In the genomic region with DNA sequence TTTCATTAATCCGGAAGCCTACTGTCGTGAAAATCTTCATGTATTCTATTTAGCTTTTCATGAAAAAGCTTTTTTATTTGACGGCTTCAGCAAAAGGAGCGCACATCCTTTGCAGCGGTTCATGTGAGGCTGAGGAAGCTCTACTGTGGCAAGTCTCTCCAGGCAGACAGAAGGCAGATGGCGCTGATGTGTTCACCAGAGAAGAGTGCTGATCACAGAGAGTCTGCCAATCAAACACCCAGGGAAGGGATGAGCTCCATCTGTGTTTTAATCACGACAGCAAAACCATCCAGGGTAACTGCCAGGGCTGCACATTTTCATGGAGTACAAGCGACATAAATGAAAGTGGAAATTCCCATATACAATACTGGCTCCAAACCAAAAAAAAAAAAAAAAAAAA, we compare ENCODE assay signal across 8 mouse cellular contexts.
DNase-seq lines count a peak whose midpoint lies in the region; ATAC-seq lines count a peak whose summit lies in the region.
"Had no signal": no experiment of that assay in that cellular context is flagged by ENCODE, and none has a peak within 500 bp of the region (broad histone marks: within the 10 kb centered on the region; RNA-seq: fewer than 3 reads in every experiment).

No protein-coding gene starts in this region.

- H3K9me3 ChIP-seq in neural tube, embryonic 13.5 days = 0 out of 2 replicates have a peak, but pooled peaks cover 6% of the 10 kb centered on the region
- H3K9me3 ChIP-seq: lung, embryonic 15.5 days had no signal

- H3K4me3 ChIP-seq in neural tube, embryonic 13.5 days = no peak overlapping the region
- H3K4me3 ChIP-seq: lung, embryonic 15.5 days had no signal

- ATAC-seq in neural tube, embryonic 13.5 days (ENCODE audit: low read depth) = peak; percentile 47
- no peak for ATAC-seq in inflammation-experienced regulatory T-cells, adult 6 months

- H3K4me2 ChIP-seq in neural tube, embryonic 13.5 days = no peak overlapping the region
- H3K4me2 ChIP-seq: lung, embryonic 15.5 days had no signal

- H3K4me1 ChIP-seq in neural tube, embryonic 13.5 days (replicated peaks) = no peaks in the 10 kb centered on the region
- H3K4me1 ChIP-seq: lung, embryonic 15.5 days had no signal

- H3K27ac ChIP-seq in neural tube, embryonic 13.5 days (replicated peaks) = no peak overlapping the region
- H3K27ac ChIP-seq: lung, embryonic 15.5 days had no signal

- H3K36me3 ChIP-seq in neural tube, embryonic 13.5 days = no peaks in the 10 kb centered on the region
- H3K36me3 ChIP-seq: lung, embryonic 15.5 days had no signal

- no peak overlapping the region for H3K9ac ChIP-seq in neural tube, embryonic 13.5 days
- H3K9ac ChIP-seq: lung, embryonic 15.5 days had no signal

- DNase-seq in neural tube, embryonic 10.5 days (ENCODE audit: extremely low spot score, low spot score) = no peak
- peak; percentile 22 to 30 for DNase-seq in frontal cortex, postnatal 25 days (ENCODE audit: low spot score in 2 of 2)
- DNase-seq in left cerebral cortex, adult 9 months (ENCODE audit: low spot score in 2 of 2) = peak; percentile 49 to 75
- peak; percentile 77 for DNase-seq in telencephalon, adult 2 months (ENCODE audit: low read depth, low spot score)
- no peak for DNase-seq in testis, postnatal 10 days (ENCODE audit: low spot score)

- no peaks in the 10 kb centered on the region for H3K27me3 ChIP-seq in neural tube, embryonic 13.5 days
- H3K27me3 ChIP-seq: lung, embryonic 15.5 days had no signal

- 74% methylated on average over 8 of the region's 8 CpGs for WGBS in neural tube, embryonic 13.5 days

Comparison
In these comparisons a context has a peak if more than half of its experiments do, and no peak if none do; other contexts are left out.
1. DNase-seq: peak in frontal cortex, postnatal 25 days (2 of 2), left cerebral cortex, adult 9 months (2 of 2) and telencephalon, adult 2 months (single experiment); none in neural tube, embryonic 10.5 days (single experiment) and testis, postnatal 10 days (single experiment).